Mouse (Mus musculus): ENCODE measurements around the gene Lsamp. TPM values are rescaled to one million over a fixed set of nuclear protein-coding genes. Genes with fewer than 3 reads are reported as not detected.

Lsamp gene
- polyA plus RNA-seq, 1 experiment from 2014 or later = 10.0 TPM

DNA sequence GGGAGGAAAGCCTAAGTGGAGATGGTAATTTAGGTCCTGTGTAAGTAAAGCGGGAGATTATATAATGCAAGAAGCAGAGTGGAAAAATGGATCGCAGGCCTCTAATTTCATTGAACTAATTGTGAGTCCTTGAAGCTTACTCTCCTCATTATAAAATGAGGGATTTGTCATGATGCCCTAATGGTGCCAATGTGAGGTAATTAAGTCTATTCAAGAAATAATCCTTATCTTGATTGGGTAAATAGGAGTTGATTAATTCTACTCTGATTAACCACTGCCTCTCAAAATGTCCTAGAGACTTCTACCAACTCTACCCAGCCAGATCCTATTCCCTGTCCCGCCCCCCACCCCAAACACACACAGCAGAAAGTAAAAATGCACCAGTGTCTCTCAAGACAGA, 1802.5 kb downstream of the Lsamp start:
- Histone ChIP-seq H3K27ac (no peak overlapping the region), H3K27me3 (no peaks in the 10 kb centered on the region), H3K36me3 (no peaks in the 10 kb centered on the region), H3K4me2 (no peak overlapping the region), H3K4me1 (no peaks in the 10 kb centered on the region), H3K9me3 (no peaks in the 10 kb centered on the region), H3K4me3 (no peak overlapping the region), H3K9ac (no peak overlapping the region)
- WGBS = 85% methylated on average over 3 of the region's 3 CpGs
- ATAC-seq (ENCODE audit: insufficient number of reproducible peaks, low FRiP score, low TSS enrichment, low read depth) = no peak

DNA sequence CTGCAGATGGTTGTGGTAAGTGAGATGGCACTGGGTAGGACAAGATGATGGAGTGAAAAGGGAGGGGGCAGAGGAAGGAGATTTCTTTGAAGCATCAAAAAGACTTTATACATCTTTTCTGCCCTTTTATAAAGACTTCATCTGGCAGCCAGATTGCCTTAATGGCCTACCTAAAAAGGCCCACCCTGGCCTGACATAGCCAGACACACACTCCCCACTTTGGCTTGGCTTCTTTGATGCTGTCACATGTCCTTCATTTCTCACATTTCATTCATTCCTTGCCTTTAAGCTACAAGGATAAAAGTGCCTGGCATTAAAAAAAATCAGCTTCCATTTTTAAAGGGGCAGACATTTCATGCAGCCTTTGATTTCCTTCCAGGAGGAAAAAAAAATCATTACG, 1803.0 kb downstream of the Lsamp start:
- H3K36me3 ChIP-seq = no peaks in the 10 kb centered on the region
- no peak overlapping the region for H3K9ac ChIP-seq
- no peaks in the 10 kb centered on the region for H3K4me1 ChIP-seq
- H3K27ac ChIP-seq = no peak overlapping the region
- no peak overlapping the region for H3K4me2 ChIP-seq
- no peak for ATAC-seq (ENCODE audit: insufficient number of reproducible peaks, low FRiP score, low TSS enrichment, low read depth)
- H3K27me3 ChIP-seq = no peaks in the 10 kb centered on the region
- H3K4me3 ChIP-seq = no peak overlapping the region
- no peaks in the 10 kb centered on the region for H3K9me3 ChIP-seq
- WGBS = 12% methylated on average over 1 of the region's 1 CpGs

DNA sequence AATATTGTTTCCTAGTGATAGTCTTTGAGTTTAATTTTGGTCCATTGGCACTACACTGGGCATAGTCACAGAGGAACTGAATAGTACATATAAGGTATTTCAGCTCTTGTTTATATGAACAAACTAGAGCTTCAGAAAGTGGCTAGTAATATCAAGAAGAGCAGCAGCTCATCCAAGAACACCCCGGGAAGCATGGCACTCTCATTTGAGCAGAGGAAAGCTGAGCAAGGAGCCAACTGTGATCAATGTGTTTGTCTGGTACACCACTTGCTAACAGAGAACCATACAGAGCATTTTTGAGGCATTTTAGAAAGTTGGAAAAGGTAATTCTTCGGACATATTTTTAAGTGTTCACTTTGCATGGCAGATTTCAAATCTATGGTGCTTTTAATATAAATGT, 1805.9 kb downstream of the Lsamp start:
- no peak overlapping the region for H3K9ac ChIP-seq
- no peak for ATAC-seq (ENCODE audit: insufficient number of reproducible peaks, low FRiP score, low TSS enrichment, low read depth)
- WGBS = 83% methylated on average over 2 of the region's 2 CpGs
- H3K27ac ChIP-seq = no peak overlapping the region
- no peak overlapping the region for H3K4me2 ChIP-seq
- no peaks in the 10 kb centered on the region for H3K4me1 ChIP-seq
- H3K4me3 ChIP-seq = no peak overlapping the region
- no peaks in the 10 kb centered on the region for H3K36me3 ChIP-seq
- H3K27me3 ChIP-seq = no peaks in the 10 kb centered on the region
- no peaks in the 10 kb centered on the region for H3K9me3 ChIP-seq

DNA sequence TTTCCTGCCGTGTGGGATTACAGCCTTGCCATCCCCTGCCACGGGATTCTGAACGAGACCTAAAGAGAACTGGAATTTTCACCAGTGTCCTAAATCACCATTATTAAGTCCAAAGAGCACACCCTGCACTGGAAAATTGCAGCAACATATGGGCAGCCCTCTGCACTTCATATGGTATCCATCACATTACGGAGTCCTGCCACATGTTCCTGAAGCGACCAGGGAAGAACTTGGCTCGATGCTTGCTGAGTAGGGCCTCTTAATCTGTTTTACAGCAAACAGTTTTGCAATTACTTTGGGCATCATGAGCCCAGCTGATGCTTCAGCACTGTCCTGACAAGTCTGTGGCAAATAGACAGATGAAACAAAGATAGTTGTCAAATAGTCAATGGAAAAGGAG, 1836.2 kb downstream of the Lsamp start:
- 38% methylated on average over 6 of the region's 6 CpGs for WGBS
- H3K9ac ChIP-seq = no peak overlapping the region
- H3K4me3 ChIP-seq = no peak overlapping the region

DNA sequence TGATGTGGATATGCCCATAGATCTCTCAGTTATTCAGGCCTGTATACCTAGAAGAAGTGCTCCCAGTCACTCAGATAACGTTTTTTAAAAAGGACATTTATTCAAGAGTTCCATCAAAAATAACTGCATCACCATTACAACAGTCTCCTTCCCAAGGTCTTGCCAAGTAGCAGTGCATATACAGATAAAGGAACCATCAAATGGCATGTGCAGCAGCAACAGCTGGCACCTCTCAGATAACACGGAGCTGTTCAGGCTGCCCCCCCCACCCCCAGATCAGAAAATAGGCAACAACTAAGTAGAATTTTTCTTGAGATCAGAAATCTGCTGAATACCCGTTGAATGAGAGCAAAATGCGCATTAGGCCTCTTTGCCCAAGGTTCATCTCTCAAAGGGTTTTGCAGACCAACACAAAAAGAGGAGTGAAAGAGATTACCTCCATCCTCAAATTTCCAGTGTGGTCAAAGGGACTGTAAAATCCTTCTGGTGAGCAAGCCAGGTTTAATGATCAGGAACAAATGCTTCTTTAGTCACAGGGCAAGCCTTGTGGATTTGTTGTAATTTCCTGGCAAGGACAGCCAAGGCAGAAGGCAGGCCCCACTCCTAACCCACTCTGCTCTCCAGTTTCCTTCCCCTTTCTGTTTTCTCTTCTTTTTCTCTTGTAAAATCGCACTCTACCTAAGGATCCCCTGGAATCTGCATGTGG, 1842.9 kb downstream of the Lsamp start:
- no peaks in the 10 kb centered on the region for H3K36me3 ChIP-seq
- no peak overlapping the region for H3K4me2 ChIP-seq
- H3K4me1 ChIP-seq = no peaks in the 10 kb centered on the region
- WGBS = 63% methylated on average over 5 of the region's 5 CpGs
- no peak overlapping the region for H3K9ac ChIP-seq
- no peaks in the 10 kb centered on the region for H3K27me3 ChIP-seq
- H3K4me3 ChIP-seq = no peak overlapping the region
- no peaks in the 10 kb centered on the region for H3K9me3 ChIP-seq
- H3K27ac ChIP-seq = no peak overlapping the region
- ATAC-seq (ENCODE audit: insufficient number of reproducible peaks, low FRiP score, low TSS enrichment, low read depth) = no peak

More for the DNA sequence above, 1836.2 kb downstream of the Lsamp start:
- H3K4me1 ChIP-seq = no peaks in the 10 kb centered on the region
- no peak overlapping the region for H3K4me2 ChIP-seq
- H3K27ac ChIP-seq = no peak overlapping the region
- no peaks in the 10 kb centered on the region for H3K36me3 ChIP-seq
- no peak for ATAC-seq (ENCODE audit: insufficient number of reproducible peaks, low FRiP score, low TSS enrichment, low read depth)
- H3K9me3 ChIP-seq = no peaks in the 10 kb centered on the region
- H3K27me3 ChIP-seq = no peaks in the 10 kb centered on the region

DNA sequence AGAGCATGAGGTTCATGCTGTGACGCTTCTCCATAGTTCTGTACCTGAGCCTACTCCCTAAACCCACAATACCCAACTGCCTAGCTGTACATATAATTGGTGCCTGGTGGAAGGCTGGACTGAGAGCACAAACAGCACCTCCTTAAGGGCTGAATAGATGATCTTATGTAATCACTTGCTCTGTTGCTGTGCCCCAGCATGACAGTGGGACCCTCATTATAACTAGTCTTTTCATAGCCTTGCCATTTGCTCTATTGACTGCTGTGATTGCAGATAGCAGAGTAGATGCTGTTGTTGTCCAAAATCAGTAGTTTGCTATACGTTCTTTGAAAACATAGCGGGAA, 1843.4 kb downstream of the Lsamp start:
- H3K4me3 ChIP-seq = no peak overlapping the region
- 86% methylated on average over 3 of the region's 3 CpGs for WGBS
- ATAC-seq (ENCODE audit: insufficient number of reproducible peaks, low FRiP score, low TSS enrichment, low read depth) = no peak
- H3K27ac ChIP-seq = no peak overlapping the region
- no peak overlapping the region for H3K9ac ChIP-seq
- H3K4me1 ChIP-seq = no peaks in the 10 kb centered on the region
- no peaks in the 10 kb centered on the region for H3K36me3 ChIP-seq
- H3K4me2 ChIP-seq = no peak overlapping the region
- no peaks in the 10 kb centered on the region for H3K9me3 ChIP-seq
- no peaks in the 10 kb centered on the region for H3K27me3 ChIP-seq

DNA sequence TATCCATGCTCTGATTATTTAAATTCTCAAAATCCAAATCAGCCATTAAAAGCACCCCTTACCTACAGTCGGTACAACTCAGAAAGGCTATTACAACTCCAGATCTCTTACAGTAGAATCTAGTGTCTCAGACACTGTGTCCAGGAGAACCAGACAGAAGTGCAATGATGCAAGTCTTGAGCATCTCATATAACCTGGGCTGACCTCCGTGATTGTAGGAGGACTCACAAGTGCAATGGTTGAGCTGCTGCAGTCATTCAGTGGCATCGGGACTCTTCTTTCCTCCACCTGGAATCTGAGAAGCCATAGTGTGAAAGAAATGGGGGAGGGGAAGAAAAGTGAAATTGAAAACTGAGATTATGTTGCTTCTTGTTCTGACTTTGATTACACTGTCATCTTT, 1850.5 kb downstream of the Lsamp start:
- Histone ChIP-seq H3K36me3 (no peaks in the 10 kb centered on the region), H3K27ac (no peak overlapping the region), H3K4me3 (no peak overlapping the region), H3K4me1 (no peaks in the 10 kb centered on the region), H3K27me3 (no peaks in the 10 kb centered on the region), H3K9ac (no peak overlapping the region), H3K4me2 (no peak overlapping the region), H3K9me3 (no peaks in the 10 kb centered on the region)
- WGBS = 72% methylated on average over 3 of the region's 3 CpGs
- ATAC-seq (ENCODE audit: insufficient number of reproducible peaks, low FRiP score, low TSS enrichment, low read depth) = no peak

DNA sequence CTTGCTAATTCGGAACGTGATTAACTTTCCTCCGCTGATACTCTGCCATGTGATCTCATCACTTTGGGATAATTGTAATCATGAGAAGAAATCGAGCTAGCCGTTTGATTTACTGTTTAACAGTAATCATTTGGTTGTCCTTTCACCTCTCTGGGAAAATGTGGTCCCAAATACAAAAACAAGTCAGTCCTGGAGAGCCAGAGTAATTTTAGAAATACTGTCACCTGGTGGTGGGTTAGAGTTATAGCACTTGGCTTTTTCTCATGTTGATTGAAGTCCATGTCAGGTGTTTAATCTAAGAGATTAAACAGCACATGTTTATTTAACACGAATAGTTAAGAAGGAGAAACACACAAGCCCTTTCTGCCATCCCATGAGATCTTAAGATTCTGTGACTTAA, 1851.6 kb downstream of the Lsamp start:
- no peak overlapping the region for H3K4me3 ChIP-seq
- no peak overlapping the region for H3K9ac ChIP-seq

DNA sequence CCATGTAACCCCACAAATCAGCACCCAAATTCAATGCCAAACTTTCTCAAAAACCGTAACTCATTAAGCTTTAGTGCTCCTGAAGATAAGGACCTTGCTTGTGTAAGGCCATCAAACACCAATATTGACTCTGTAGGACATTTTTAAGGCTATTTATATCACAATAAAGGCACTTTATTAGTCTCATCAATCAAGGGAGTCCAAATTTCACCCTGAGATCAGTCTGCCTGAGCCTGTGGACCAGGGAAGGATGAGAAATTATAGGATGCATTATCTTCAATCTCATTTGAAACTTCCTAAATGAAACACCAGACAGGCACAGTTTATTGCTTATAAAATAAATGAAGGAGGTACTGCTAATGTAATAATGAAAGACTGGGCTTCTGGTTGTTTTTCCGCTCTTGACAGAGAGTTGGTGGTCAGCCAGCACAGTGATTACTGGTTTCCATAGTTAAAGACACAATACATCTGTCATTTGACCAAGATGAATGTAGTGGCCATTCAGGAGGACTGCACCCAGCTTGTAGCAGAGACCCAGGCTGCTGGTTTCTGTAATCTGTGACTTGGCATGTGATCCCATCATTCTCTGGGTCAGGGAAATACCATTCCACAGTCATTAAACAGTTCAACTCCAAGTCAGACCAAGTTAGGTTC, 1855.7 kb downstream of the Lsamp start:
- Histone ChIP-seq H3K27me3 (no peaks in the 10 kb centered on the region), H3K9me3 (no peaks in the 10 kb centered on the region), H3K9ac (no peak overlapping the region), H3K27ac (no peak overlapping the region), H3K36me3 (no peaks in the 10 kb centered on the region), H3K4me1 (no peaks in the 10 kb centered on the region), H3K4me3 (no peak overlapping the region), H3K4me2 (no peak overlapping the region)
- ATAC-seq (ENCODE audit: insufficient number of reproducible peaks, low FRiP score, low TSS enrichment, low read depth) = no peak
- WGBS = 72% methylated on average over 2 of the region's 2 CpGs

More for the DNA sequence above, 1851.6 kb downstream of the Lsamp start:
- H3K27ac ChIP-seq = no peak overlapping the region
- 53% methylated on average over 6 of the region's 6 CpGs for WGBS
- no peaks in the 10 kb centered on the region for H3K9me3 ChIP-seq
- no peaks in the 10 kb centered on the region for H3K4me1 ChIP-seq
- H3K36me3 ChIP-seq = no peaks in the 10 kb centered on the region
- no peak for ATAC-seq (ENCODE audit: insufficient number of reproducible peaks, low FRiP score, low TSS enrichment, low read depth)
- no peaks in the 10 kb centered on the region for H3K27me3 ChIP-seq
- no peak overlapping the region for H3K4me2 ChIP-seq

DNA sequence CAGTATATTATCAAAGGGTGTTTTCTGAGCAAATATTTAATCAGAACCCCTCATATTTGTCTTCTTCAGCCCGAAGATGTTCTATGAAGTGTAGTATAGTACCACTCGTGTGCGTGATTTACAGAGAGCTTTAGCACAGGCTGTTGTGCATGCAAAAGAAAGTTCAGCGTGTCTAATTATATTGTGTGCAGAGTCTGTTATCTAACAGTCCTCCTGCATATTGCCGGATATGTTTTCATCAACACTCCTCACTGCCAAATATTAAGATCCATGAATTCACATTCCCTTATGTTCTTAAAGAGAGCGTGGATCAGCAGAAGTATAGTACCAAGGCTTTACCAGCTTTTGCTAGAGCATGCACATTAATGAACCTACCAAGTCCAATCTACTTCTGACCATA, 1862.7 kb downstream of the Lsamp start:
- Histone ChIP-seq H3K9ac (no peak overlapping the region), H3K27ac (no peak overlapping the region), H3K27me3 (no peaks in the 10 kb centered on the region), H3K4me2 (no peak overlapping the region), H3K4me3 (no peak overlapping the region), H3K36me3 (no peaks in the 10 kb centered on the region), H3K9me3 (no peaks in the 10 kb centered on the region), H3K4me1 (no peaks in the 10 kb centered on the region)
- 84% methylated on average over 6 of the region's 6 CpGs for WGBS
- ATAC-seq (ENCODE audit: insufficient number of reproducible peaks, low FRiP score, low TSS enrichment, low read depth) = no peak

DNA sequence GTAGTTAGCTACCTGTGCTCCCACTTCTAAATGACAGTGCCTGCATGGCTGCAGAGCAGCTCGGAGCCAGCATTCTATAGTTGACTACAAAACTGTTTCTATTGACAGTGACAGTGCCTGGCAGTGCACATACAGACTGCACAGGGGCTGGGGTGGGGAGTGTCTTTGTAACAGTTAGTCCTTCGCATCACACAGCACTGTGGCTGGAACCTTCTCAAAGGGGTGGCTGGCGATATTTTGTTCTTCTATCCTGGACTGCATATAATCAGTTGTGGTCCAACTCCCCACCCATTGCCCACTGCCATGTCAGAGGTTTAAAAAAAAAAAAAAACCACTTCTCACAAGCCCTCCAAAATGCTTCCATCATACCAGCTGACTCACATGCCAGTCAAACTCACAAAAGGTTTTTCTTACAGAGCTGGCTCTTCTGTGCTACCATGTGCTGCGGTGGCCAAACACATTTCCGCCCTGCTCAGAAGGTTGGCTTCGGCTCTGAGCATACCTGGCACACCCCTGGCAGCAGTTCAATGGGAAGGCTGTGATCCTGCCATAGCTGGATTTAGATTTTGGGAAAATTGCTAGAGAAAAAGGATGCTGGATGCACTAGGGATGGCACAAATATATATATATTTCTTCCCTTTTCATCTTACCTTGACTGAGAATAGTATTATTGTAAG, 1887.9 kb downstream of the Lsamp start:
- no peak overlapping the region for H3K4me3 ChIP-seq
- H3K36me3 ChIP-seq = no peaks in the 10 kb centered on the region
- WGBS = 78% methylated on average over 6 of the region's 6 CpGs
- no peak overlapping the region for H3K27ac ChIP-seq
- H3K27me3 ChIP-seq = no peaks in the 10 kb centered on the region
- no peak for ATAC-seq (ENCODE audit: insufficient number of reproducible peaks, low FRiP score, low TSS enrichment, low read depth)
- no peaks in the 10 kb centered on the region for H3K9me3 ChIP-seq
- no peak overlapping the region for H3K4me2 ChIP-seq
- H3K4me1 ChIP-seq = no peaks in the 10 kb centered on the region
- no peak overlapping the region for H3K9ac ChIP-seq

DNA sequence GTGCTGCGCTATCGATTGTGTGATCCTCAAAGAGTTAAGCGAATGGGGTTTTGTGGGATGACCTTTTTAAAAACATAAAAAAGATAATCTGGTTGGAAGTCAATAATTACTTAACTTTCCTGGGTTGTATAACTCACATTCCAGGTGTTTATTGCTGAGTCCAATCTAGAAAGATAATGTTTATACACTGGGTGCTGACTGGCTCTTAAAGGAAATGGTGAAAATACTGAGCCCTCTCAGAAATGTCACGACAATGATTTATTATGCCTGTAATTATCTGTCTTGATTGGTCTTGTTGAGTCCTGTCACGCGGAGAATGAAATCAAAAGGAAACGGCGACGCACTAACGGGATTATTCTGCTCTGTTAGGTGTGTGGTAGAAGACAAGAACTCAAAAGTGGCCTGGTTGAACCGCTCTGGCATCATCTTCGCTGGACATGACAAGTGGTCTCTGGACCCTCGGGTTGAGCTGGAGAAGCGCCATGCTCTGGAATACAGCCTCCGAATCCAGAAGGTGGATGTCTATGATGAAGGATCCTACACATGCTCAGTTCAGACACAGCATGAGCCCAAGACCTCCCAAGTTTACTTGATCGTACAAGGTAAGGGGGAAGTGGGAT, 1904.5 kb downstream of the Lsamp start:
- H3K4me2 ChIP-seq = no peak overlapping the region
- no peaks in the 10 kb centered on the region for H3K4me1 ChIP-seq
- no peak overlapping the region for H3K9ac ChIP-seq
- H3K9me3 ChIP-seq = no peaks in the 10 kb centered on the region
- no peaks in the 10 kb centered on the region for H3K36me3 ChIP-seq
- H3K4me3 ChIP-seq = no peak overlapping the region
- ATAC-seq (ENCODE audit: insufficient number of reproducible peaks, low FRiP score, low TSS enrichment, low read depth) = no peak
- no peaks in the 10 kb centered on the region for H3K27me3 ChIP-seq
- no peak overlapping the region for H3K27ac ChIP-seq
- 82% methylated on average over 16 of the region's 16 CpGs for WGBS

Data from limb, embryonic 15.5 days (tissue).